Mouse (Mus musculus) testis, adult 2 months (tissue): ENCODE measurements around the gene Gm26620. TPM values are rescaled to one million over a fixed set of nuclear protein-coding genes. Genes with fewer than 3 reads are reported as not detected.

ENCODE experiments used
- H3K27ac ChIP-seq: fragments of 200-500 bp; 2 replicates; pipeline ENCODE4 v1.5.1; 2012; ENCODE audit warnings: low read depth, low read length; ENCODE audit not compliant: control insufficient read depth, insufficient read depth
- H3K27me3 ChIP-seq: fragments of 200-500 bp; 2 replicates; pipeline ENCODE4 v1.6.1; 2012; ENCODE audit warnings: mild to moderate bottlenecking, low read length, moderate library complexity; ENCODE audit not compliant: control insufficient read depth, insufficient read depth
- H3K36me3 ChIP-seq: fragments of 200-500 bp; 2 replicates; pipeline ENCODE4 v1.6.1; 2012; ENCODE audit warnings: mild to moderate bottlenecking, low read length; ENCODE audit not compliant: control insufficient read depth, insufficient read depth
- H3K4me1 ChIP-seq: fragments of 200-500 bp; 2 replicates; pipeline ENCODE4 v1.6.1; 2012; ENCODE audit warnings: low read length; ENCODE audit not compliant: control insufficient read depth, insufficient read depth
- H3K4me3 ChIP-seq: fragments of 200-500 bp; 2 replicates; pipeline ENCODE4 v1.5.1; 2012; ENCODE audit warnings: low read depth, mild to moderate bottlenecking, low read length, moderate library complexity, mixed read lengths; ENCODE audit not compliant: control insufficient read depth
- CTCF ChIP-seq: fragments of 200-500 bp; IDR thresholded peaks from 2 replicates; pipeline ENCODE4 v1.5.1; 2012; ENCODE audit warnings: low read depth, mild to moderate bottlenecking, inconsistent platforms, low read length, moderate library complexity; ENCODE audit not compliant: control insufficient read depth, insufficient read depth, insufficient replicate concordance
- POLR2A ChIP-seq: fragments of 200-500 bp; IDR thresholded peaks from 2 replicates; pipeline ENCODE4 v1.6.1; 2012; ENCODE audit warnings: low read depth, mild to moderate bottlenecking, inconsistent platforms, low read length, moderate library complexity; ENCODE audit not compliant: control insufficient read depth
- polyA plus RNA-seq: library from polyadenylated mRNA; depleted of rRNA; stranded (reverse); fragments of >200 nt; gene quantifications from 2 replicates; pipeline ENCODE4 v1.2.3, GENCODE M21; 2012

The Gm26620 gene
- polyA plus RNA-seq, 1 experiment, result 0.99 TPM

DNA sequence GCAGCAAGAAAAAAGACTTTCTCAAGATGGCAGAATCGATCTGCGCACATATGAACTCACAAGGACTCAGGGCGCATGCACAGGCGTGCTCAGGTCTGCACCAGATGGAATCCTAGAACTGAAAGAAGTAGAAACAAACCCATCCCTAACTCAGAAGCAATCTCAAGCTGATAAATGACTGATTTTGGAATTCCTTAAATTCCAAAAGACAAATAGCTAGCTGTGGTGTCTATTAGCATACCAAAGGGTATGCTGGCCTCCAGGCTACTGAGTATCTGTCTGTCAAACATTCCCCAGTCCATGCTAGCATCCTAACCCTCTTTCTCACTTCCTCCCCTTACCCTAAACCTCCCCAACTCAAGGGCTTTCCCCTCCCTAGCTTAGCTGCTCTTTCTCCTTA, 4.4 kb downstream of the Gm26620 start:
- Histone ChIP-seq H3K27me3 (no peaks in the 10 kb centered on the region), H3K4me1 (peaks cover 2% of the 10 kb centered on the region; the same call in 1 of the 2 replicates), H3K36me3 (no peaks in the 10 kb centered on the region), H3K27ac (no peak overlapping the region), H3K4me3 (no peak overlapping the region)
- TF ChIP-seq POLR2A (no peak), CTCF (no peak)

DNA sequence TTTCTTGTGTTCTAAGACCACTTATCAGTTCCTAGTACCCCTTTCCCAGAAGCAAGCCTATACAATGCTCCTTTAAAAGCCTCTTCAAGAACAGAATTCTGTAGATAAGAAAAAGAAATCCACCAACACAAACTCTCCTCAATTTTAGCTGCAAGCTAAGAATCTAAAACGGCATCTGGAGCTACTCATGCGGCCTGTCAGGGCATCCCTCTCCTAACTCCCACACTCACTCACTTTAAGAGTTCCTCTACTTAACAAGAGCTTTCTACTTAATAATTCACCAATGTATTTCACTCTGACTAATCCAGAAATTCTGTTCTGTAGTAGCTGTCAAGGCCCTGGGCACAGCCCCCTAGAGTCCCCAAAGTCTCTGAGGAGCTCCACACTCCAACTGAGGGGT, 6.8 kb downstream of the Gm26620 start:
- no peaks in the 10 kb centered on the region for H3K4me1 ChIP-seq
- H3K27ac ChIP-seq, result no peak overlapping the region
- TF ChIP-seq CTCF (no peak), POLR2A (no peak)
- H3K36me3 ChIP-seq, result no peaks in the 10 kb centered on the region
- no peaks in the 10 kb centered on the region for H3K27me3 ChIP-seq
- H3K4me3 ChIP-seq, result no peak overlapping the region

DNA sequence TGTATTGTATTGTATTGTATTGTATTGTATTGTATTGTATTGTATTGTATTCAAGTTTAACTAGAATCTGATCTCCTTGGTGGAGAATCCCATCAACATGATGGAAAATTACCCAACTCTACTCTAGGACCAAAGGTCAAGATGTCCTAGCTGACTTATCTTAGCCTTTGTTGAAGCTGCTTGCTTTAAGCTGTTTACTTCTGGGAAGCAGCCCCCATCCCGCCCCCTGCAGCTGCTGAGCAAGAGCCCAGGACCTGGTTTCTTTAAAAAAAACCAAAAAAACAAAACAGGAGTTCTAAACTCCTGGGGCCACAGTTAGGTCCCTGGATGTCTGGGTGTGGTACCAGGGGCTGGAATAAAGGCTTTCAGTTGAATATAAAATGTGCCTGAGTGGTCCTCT, 7.4 kb downstream of the Gm26620 start:
- Histone ChIP-seq H3K27ac (no peak overlapping the region), H3K27me3 (no peaks in the 10 kb centered on the region), H3K36me3 (no peaks in the 10 kb centered on the region), H3K4me3 (no peak overlapping the region), H3K4me1 (no peaks in the 10 kb centered on the region)
- TF ChIP-seq CTCF, result no peak
- TF ChIP-seq POLR2A, result no peak

DNA sequence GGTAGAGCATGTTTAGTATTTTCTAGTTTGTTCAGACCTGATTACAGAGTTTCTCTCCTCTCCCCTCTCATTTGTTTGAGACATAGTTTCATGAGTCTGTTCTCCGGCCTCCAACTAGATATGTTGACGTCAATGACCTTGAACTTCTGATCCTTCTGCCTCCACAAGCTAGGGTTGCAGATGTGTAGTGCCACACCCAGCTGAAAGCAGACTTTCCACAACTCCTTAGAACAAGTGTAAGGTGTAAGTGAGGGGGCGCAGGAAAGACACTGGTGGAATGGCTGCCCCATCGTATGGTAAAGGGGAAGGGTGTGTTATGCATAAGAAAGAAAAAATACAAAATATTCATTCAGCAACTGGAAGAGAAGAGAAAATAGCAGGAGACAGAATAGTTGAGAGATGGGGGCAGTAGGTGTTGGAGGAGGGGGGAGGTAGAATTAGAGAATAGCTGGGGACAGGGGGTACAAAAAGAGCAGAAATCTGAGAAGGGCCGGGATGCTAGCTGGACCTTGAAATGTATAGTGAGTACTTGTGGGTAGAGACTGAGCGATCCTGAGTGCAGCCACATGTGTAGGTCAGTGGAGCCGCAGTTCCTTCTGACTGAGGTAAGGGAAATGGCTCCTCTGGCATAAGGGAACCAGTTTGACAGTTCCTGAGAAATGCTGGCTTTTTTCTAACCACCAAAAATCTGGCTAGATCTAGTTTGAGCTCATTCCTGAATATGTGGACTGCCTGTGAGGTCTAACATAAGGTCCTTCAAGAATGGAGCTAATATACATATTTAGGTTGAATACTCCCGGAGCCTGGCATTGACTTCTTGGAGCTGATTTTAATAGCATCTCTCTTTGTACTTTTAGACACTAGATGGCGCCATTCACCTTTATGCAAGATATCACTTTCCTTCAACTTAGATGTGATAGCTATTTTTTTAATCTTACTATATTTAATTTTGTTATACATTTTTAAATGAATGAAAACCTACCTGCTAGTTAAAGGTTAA, 10.0 kb downstream of the Gm26620 start:
- H3K4me1 ChIP-seq, result no peaks in the 10 kb centered on the region
- H3K27me3 ChIP-seq, result no peaks in the 10 kb centered on the region
- H3K36me3 ChIP-seq, result no peaks in the 10 kb centered on the region
- TF ChIP-seq CTCF, result no peak
- TF ChIP-seq POLR2A, result no peak
- H3K4me3 ChIP-seq, result no peak overlapping the region
- H3K27ac ChIP-seq, result no peak overlapping the region

DNA sequence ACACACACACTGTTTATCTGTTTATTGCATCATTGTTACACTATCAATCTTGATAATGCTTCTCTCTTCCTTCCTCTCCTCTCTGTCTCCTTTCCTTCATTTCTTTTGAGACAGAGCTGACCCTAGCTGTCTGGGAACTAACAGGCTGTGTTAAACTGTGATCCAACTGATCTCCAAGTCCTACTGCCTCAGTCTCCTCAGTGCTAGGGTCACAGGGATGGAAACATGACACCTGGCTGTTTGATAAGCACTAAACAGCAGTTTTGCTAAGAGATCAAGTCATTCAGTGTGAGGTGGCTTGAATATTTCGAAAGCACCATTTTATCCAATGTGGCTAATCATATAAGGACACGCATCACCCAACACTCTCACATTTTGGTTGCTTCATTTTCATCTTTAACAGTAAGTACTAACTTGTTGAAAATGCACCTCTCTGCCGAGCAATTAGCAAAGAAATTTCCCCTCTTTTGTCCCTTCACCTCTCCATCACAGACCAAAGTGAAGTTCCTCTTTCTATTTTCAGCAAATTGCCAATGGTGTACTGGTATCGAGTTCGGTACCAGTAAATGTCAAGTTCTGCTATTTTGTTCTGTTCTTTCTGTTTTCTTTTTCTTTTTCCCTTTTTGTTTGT, 11.9 kb downstream of the Gm26620 start:
- H3K4me1 ChIP-seq, result peaks cover 3% of the 10 kb centered on the region
- no peak for TF ChIP-seq POLR2A
- no peak for TF ChIP-seq CTCF
- no peak overlapping the region for H3K27ac ChIP-seq
- no peak overlapping the region for H3K4me3 ChIP-seq
- H3K27me3 ChIP-seq, result no peaks in the 10 kb centered on the region
- H3K36me3 ChIP-seq, result no peaks in the 10 kb centered on the region

DNA sequence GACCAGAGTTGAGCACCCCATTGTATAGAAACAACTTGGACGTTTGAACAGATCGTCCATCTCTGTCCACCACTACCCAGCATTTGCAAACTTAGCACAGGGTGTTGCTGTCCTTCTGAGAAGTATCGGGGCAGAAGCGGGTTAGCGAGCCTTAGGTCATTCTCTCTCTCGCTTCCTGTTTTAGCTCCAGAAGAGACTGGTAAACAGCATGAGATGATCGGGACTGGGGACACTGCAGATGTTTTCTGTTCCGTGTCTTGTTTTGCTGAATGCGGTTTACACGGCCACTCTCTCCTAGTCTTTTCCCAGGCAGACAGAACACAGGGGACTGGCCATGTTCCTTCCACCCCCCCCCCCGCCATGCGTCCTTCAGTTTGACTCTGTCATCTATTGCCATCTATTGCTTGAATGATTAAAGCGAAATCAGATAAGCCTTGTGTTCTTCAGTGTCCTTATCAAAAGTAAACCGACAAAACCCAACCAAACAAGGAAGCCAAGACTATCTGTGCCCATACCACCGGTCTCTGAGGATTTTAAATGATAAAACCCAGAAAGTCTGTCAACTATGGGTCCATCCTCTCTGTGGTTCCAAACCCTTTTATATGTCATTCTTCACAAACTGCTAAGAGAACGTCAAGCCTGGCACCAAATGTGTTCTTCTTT, 13.7 kb downstream of the Gm26620 start:
- Histone ChIP-seq H3K4me1 (peaks cover 3% of the 10 kb centered on the region), H3K27me3 (no peaks in the 10 kb centered on the region), H3K36me3 (no peaks in the 10 kb centered on the region), H3K4me3 (peak overlapping the region; percentile 52), H3K27ac (no peak overlapping the region)
- TF ChIP-seq POLR2A, result no peak
- no peak for TF ChIP-seq CTCF

DNA sequence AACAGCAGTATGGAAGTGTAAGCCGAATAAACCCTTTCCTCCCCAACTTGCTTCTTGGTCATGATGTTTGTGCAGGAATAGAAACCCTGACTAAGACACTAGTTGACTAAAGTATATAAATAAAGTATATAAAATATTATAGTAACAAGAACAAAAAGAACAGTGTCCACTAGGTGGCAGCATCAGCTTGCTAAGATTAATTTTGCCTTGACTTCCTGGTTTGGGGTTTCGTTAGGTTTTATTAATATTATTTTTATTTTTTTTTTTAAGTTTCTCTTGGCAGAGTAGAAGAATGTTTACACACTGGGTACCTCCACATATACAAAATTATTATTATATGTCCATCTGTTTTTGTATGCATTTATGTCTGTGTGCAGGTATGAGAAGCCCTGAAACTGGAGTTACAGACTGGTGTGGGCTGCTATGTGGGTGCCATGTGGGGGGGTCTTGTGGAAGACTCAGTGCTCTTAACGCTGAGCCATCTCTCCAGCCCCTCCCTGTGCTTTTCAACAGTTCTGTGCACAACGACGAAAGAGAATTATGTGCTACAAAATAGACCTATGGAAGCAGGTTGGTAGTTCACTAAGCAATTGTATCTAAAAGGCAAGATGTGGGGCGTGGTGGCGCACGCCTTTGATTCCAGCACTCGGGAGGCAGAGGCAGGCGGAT, 16.1 kb downstream of the Gm26620 start:
- peaks cover 3% of the 10 kb centered on the region for H3K4me1 ChIP-seq
- H3K4me3 ChIP-seq, result no peak overlapping the region; the same call in 1 of the 2 replicates

More for the DNA sequence above, 16.1 kb downstream of the Gm26620 start:
- H3K27ac ChIP-seq, result no peak overlapping the region
- H3K36me3 ChIP-seq, result no peaks in the 10 kb centered on the region
- TF ChIP-seq CTCF, result no peak
- no peak for TF ChIP-seq POLR2A
- H3K27me3 ChIP-seq, result no peaks in the 10 kb centered on the region
